Mouse (Mus musculus): ENCODE measurements around the gene 3110082I17Rik. TPM values are rescaled to one million over a fixed set of nuclear protein-coding genes. Genes with fewer than 3 reads are reported as not detected.

3110082I17Rik gene
- polyA plus RNA-seq, 1 experiment from 2014 or later = 19.7 TPM

DNA sequence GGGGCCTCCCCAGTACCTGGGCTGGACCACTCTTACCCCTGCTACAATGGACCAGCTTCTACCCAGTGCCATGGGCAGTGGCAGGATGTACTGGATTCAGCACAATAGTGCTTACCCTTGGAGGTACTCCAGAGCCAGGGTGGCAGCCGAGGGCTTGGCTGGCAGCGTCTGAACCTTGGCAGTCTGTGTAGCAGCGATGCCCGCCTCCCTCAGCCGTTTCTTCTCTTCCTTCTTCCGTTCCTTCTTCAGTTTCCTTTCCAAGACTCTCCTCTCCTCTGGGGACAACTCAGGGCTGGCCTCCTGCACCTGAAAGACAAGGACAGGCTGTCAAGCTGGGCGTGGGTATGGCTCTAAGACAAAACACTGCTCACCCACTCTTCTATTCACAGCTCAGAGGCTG, 96.5 kb downstream of the 3110082I17Rik start:
- H3K9me3 ChIP-seq (ENCODE audit: control insufficient read depth, low read length) = no peaks in the 10 kb centered on the region
- WGBS = 59% methylated on average over 7 of the region's 7 CpGs
- no peak overlapping the region for H3K9ac ChIP-seq (ENCODE audit: low read length)
- H3K4me2 ChIP-seq (replicated peaks; ENCODE audit: low read depth) = no peak overlapping the region
- H3K4me1 ChIP-seq (replicated peaks; ENCODE audit: control insufficient read depth, insufficient read depth) = no peaks in the 10 kb centered on the region; the same call in 1 of the 2 replicates
- H3K27ac ChIP-seq (replicated peaks) = no peak overlapping the region
- DNase-seq (ENCODE audit: low spot score) (no peak), ATAC-seq (ENCODE audit: low FRiP score, low TSS enrichment) (no peak; the same call in 1 of the 2 replicates)
- no peaks in the 10 kb centered on the region for H3K27me3 ChIP-seq (ENCODE audit: control insufficient read depth, insufficient read depth, low read length)
- no peak for TF ChIP-seq EP300 (optimal IDR thresholded peaks at IDR 0.05)
- TF ChIP-seq CTCF (IDR thresholded peaks at IDR 0.05; ENCODE audit: low read depth) = no peak
- no peak overlapping the region for H3K4me3 ChIP-seq (ENCODE audit: low read depth, low read length)
- no peaks in the 10 kb centered on the region for H3K36me3 ChIP-seq (ENCODE audit: control insufficient read depth, insufficient read depth, low read length)

DNA sequence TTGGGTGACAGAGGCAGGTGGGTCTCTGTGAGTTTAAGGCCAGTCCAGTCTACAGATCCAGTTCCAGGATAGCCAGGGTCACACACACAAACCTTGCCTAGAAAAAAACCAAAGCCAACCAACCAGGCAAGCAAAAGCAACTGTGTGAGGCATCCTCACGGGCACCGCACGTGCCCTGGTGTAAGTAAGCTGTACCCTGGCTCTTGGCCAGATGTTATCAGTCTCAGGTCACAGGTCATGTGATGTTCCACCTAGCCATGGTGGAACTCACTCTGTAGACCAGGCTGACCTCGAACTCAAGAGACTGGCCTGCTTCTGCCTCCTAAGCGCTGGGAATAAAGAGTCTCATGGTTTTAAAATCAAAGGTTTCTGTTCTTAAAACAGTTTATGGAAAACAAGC, 101.1 kb downstream of the 3110082I17Rik start:
- Histone ChIP-seq H3K36me3 (ENCODE audit: control insufficient read depth, insufficient read depth, low read length) (no peaks in the 10 kb centered on the region), H3K27ac (replicated peaks) (no peak overlapping the region), H3K4me2 (replicated peaks; ENCODE audit: low read depth) (no peak overlapping the region), H3K4me3 (ENCODE audit: low read depth, low read length) (no peak overlapping the region), H3K27me3 (ENCODE audit: control insufficient read depth, insufficient read depth, low read length) (no peaks in the 10 kb centered on the region), H3K9ac (ENCODE audit: low read length) (no peak overlapping the region), H3K4me1 (replicated peaks; ENCODE audit: control insufficient read depth, insufficient read depth) (no peaks in the 10 kb centered on the region; the same call in 1 of the 2 replicates), H3K9me3 (ENCODE audit: control insufficient read depth, low read length) (no peaks in the 10 kb centered on the region)
- ATAC-seq (ENCODE audit: low FRiP score, low TSS enrichment) (no peak), DNase-seq (ENCODE audit: low spot score) (no peak)
- 75% methylated on average over 5 of the region's 5 CpGs for WGBS
- TF ChIP-seq EP300 (optimal IDR thresholded peaks at IDR 0.05) (no peak), CTCF (IDR thresholded peaks at IDR 0.05; ENCODE audit: low read depth) (no peak)

DNA sequence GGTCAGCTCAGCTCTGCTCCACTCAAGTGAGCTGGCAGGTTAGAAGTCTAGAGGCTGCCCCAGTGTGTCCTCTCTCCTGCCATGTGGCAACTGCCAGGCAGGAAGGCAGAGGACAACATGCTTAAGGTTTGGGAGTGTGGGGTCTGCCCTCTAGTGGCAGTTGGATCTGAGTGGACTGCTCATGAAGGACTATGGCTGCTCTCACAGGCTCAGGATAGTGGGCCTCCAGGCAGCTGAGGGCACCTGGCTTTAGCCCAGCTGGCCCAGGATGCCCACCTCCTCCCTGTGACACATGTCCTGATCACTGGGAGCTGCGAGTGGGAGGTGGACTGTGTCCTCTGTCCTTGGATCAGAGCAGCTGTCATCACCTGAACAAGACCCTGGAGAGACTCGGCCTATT, 101.7 kb downstream of the 3110082I17Rik start:
- H3K27me3 ChIP-seq (ENCODE audit: control insufficient read depth, insufficient read depth, low read length) = no peaks in the 10 kb centered on the region
- no peak overlapping the region for H3K4me2 ChIP-seq (replicated peaks; ENCODE audit: low read depth)
- WGBS = 79% methylated on average over 2 of the region's 2 CpGs
- no peaks in the 10 kb centered on the region for H3K9me3 ChIP-seq (ENCODE audit: control insufficient read depth, low read length)
- H3K4me1 ChIP-seq (replicated peaks; ENCODE audit: control insufficient read depth, insufficient read depth) = no peaks in the 10 kb centered on the region
- no peaks in the 10 kb centered on the region for H3K36me3 ChIP-seq (ENCODE audit: control insufficient read depth, insufficient read depth, low read length)
- no peak for TF ChIP-seq EP300 (optimal IDR thresholded peaks at IDR 0.05)
- peak; percentile 80 for TF ChIP-seq CTCF (IDR thresholded peaks at IDR 0.05; ENCODE audit: low read depth)
- peak; percentile 69 for DNase-seq (ENCODE audit: low spot score)
- no peak overlapping the region for H3K27ac ChIP-seq (replicated peaks)
- H3K4me3 ChIP-seq (ENCODE audit: low read depth, low read length) = no peak overlapping the region
- ATAC-seq (ENCODE audit: low FRiP score, low TSS enrichment) = peak; percentile 38; the same call in 1 of the 2 replicates
- H3K9ac ChIP-seq (ENCODE audit: low read length) = no peak overlapping the region

DNA sequence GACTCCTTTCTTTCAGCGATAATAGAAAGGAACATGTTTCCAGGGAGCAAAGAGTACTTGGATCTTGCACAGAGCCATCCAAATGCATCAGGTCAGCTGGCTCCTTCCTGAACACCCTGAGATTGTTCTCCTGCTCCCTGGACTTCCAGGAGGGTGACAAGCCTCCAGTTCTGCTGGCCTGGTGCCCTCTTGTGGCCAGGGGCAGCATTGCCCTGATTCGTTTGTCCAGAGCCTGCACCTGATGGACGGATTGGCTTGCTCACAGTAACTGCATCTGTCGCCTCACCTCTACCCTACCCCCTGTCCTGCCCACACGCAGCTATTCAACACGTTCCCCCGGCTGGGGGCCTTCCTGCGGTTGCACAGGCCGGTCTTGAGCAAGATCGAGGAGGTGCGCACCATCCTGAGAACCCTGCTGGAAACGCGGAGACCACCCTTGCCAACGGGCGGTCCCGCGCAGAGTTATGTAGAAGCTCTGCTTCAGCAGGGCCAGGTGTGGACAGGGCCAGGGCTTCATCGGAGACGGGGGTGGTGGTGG, 105.0 kb downstream of the 3110082I17Rik start:
- H3K36me3 ChIP-seq (ENCODE audit: control insufficient read depth, insufficient read depth, low read length) = no peaks in the 10 kb centered on the region
- TF ChIP-seq CTCF (IDR thresholded peaks at IDR 0.05; ENCODE audit: low read depth) (peak; percentile 97), EP300 (optimal IDR thresholded peaks at IDR 0.05) (no peak)
- ATAC-seq (ENCODE audit: low FRiP score, low TSS enrichment) (peak; percentile 43), DNase-seq (ENCODE audit: low spot score) (peak; percentile 91)
- peaks cover 6% of the 10 kb centered on the region; the same call in 1 of the 2 replicates for H3K4me1 ChIP-seq (replicated peaks; ENCODE audit: control insufficient read depth, insufficient read depth)
- H3K9me3 ChIP-seq (ENCODE audit: control insufficient read depth, low read length) = no peaks in the 10 kb centered on the region
- no peaks in the 10 kb centered on the region for H3K27me3 ChIP-seq (ENCODE audit: control insufficient read depth, insufficient read depth, low read length)
- no peak overlapping the region for H3K4me3 ChIP-seq (ENCODE audit: low read depth, low read length)
- no peak overlapping the region for H3K9ac ChIP-seq (ENCODE audit: low read length)
- no peak overlapping the region for H3K27ac ChIP-seq (replicated peaks)
- WGBS = 32% methylated on average over 19 of the region's 19 CpGs
- H3K4me2 ChIP-seq (replicated peaks; ENCODE audit: low read depth) = no peak overlapping the region

DNA sequence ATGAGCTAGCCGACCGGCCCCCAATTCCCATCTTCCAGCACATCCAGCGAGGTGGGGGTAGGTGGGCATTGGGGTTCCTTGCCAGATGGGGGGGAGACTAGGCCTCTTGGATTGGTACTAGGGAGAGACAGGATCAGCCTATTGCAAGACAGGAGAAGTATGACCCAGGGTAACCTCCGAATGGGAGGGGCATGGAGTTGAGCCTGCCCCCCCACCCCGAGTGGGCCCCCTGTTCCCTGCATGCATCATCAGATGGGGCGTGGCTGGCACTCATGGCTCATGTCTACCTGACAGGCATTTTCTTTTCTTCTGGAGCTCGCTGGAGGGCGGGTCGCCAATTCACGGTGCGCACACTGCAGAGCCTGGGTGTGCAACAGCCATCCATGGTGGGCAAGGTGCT, 106.4 kb downstream of the 3110082I17Rik start:
- DNase-seq (ENCODE audit: low spot score) (peak; percentile 70), ATAC-seq (ENCODE audit: low FRiP score, low TSS enrichment) (peak; percentile 17; the same call in 1 of the 2 replicates)
- no peak for TF ChIP-seq EP300 (optimal IDR thresholded peaks at IDR 0.05)
- no peak for TF ChIP-seq CTCF (IDR thresholded peaks at IDR 0.05; ENCODE audit: low read depth)
- Histone ChIP-seq H3K4me3 (ENCODE audit: low read depth, low read length) (peak overlapping the region; percentile 21; the same call in 1 of the 2 replicates), H3K36me3 (ENCODE audit: control insufficient read depth, insufficient read depth, low read length) (no peaks in the 10 kb centered on the region), H3K4me2 (replicated peaks; ENCODE audit: low read depth) (peak overlapping the region; percentile 41), H3K9ac (ENCODE audit: low read length) (0 out of 2 replicates have a peak overlapping the region, but pooled peaks have one; percentile 4), H3K27me3 (ENCODE audit: control insufficient read depth, insufficient read depth, low read length) (no peaks in the 10 kb centered on the region), H3K4me1 (replicated peaks; ENCODE audit: control insufficient read depth, insufficient read depth) (peaks cover 6% of the 10 kb centered on the region; the same call in 1 of the 2 replicates), H3K27ac (replicated peaks) (peak overlapping the region; percentile 78), H3K9me3 (ENCODE audit: control insufficient read depth, low read length) (no peaks in the 10 kb centered on the region)
- 71% methylated on average over 11 of the region's 11 CpGs for WGBS

DNA sequence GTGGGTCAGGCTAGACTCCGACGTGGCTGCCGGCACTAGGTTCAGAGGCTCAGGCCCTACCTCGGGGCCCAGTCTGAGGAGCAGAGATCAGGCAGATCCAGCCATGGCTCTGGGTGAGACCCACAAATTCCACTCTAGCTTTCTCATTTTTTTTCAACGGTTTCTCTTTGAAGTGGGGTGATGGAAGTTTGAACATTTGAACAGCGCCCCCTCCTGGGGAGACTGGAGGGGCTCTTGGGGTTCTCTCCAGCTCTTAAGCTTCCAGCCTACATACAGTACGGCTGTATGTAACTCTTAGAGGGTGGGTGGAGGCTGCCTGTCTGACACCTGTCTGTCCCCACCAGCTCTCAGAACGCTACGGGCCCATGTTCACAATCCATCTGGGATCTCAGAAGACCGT, 106.8 kb downstream of the 3110082I17Rik start:
- Histone ChIP-seq H3K36me3 (ENCODE audit: control insufficient read depth, insufficient read depth, low read length) (no peaks in the 10 kb centered on the region), H3K4me3 (ENCODE audit: low read depth, low read length) (peak overlapping the region; percentile 21; the same call in 1 of the 2 replicates), H3K27ac (replicated peaks) (peak overlapping the region; percentile 78), H3K9me3 (ENCODE audit: control insufficient read depth, low read length) (no peaks in the 10 kb centered on the region), H3K9ac (ENCODE audit: low read length) (0 out of 2 replicates have a peak overlapping the region, but pooled peaks have one; percentile 2), H3K27me3 (ENCODE audit: control insufficient read depth, insufficient read depth, low read length) (no peaks in the 10 kb centered on the region), H3K4me1 (replicated peaks; ENCODE audit: control insufficient read depth, insufficient read depth) (peaks cover 6% of the 10 kb centered on the region; the same call in 1 of the 2 replicates), H3K4me2 (replicated peaks; ENCODE audit: low read depth) (peak overlapping the region; percentile 41)
- WGBS = 48% methylated on average over 10 of the region's 10 CpGs
- DNase-seq (ENCODE audit: low spot score) (peak; percentile 81), ATAC-seq (ENCODE audit: low FRiP score, low TSS enrichment) (no peak)
- TF ChIP-seq CTCF (IDR thresholded peaks at IDR 0.05; ENCODE audit: low read depth) (peak; percentile 68), EP300 (optimal IDR thresholded peaks at IDR 0.05) (no peak)

All from stomach, postnatal 0 days (tissue).